Mouse (Mus musculus): ENCODE measurements at regions not wholly inside any gene's neighbourhood (a gene's known extent, or its start where the extent isn't known, plus 50 kb on each side); places are given as distances from the start of the nearest gene placed in this dataset.

- TF ChIP-seq CTCF (IDR thresholded peaks at IDR 0.05; ENCODE audit: low read depth) = no peak
- TF ChIP-seq EP300 (IDR thresholded peaks at IDR 0.05; ENCODE audit: low read depth) = no peak
- ATAC-seq (ENCODE audit: insufficient read depth) (no peak), DNase-seq (ENCODE audit: low read depth in 3 of 3, low spot score in 3 of 3) (no peak)
- Histone ChIP-seq H3K27me3 (ENCODE audit: control insufficient read depth, insufficient read depth, low read length) (no peaks in the 10 kb centered on the region), H3K4me3 (ENCODE audit: insufficient read depth in 1 of 2, low read depth in 2 of 2, low read length in 2 of 2) (no peak overlapping the region), H3K36me3 (replicated peaks; ENCODE audit: control insufficient read depth, insufficient read depth, low read depth) (no peaks in the 10 kb centered on the region), H3K27ac (no peak overlapping the region), H3K9me3 (ENCODE audit: control insufficient read depth, low read length) (no peaks in the 10 kb centered on the region), H3K9ac (replicated peaks) (no peak overlapping the region), H3K4me2 (ENCODE audit: low read depth) (no peak overlapping the region), H3K4me1 (replicated peaks; ENCODE audit: control insufficient read depth in 2 of 2, insufficient read depth in 2 of 2, low read length in 1 of 2) (no peaks in the 10 kb centered on the region)
- WGBS (ENCODE audit: insufficient replicate concordance) = 33% methylated on average over 1 of the region's 1 CpGs
Measured at GRCm38 (mm10) chr10:27985068-27985467, 89.6 kb upstream of the Ptprk start.

- Histone ChIP-seq H3K4me1 (replicated peaks; ENCODE audit: control insufficient read depth in 2 of 2, insufficient read depth in 2 of 2, low read length in 1 of 2) (no peaks in the 10 kb centered on the region), H3K4me2 (ENCODE audit: low read depth) (no peak overlapping the region), H3K9ac (replicated peaks) (no peak overlapping the region), H3K4me3 (ENCODE audit: insufficient read depth in 1 of 2, low read depth in 2 of 2, low read length in 2 of 2) (no peak overlapping the region), H3K9me3 (ENCODE audit: control insufficient read depth, low read length) (no peaks in the 10 kb centered on the region), H3K27ac (no peak overlapping the region), H3K27me3 (ENCODE audit: control insufficient read depth, insufficient read depth, low read length) (no peaks in the 10 kb centered on the region), H3K36me3 (replicated peaks; ENCODE audit: control insufficient read depth, insufficient read depth, low read depth) (no peaks in the 10 kb centered on the region)
- TF ChIP-seq CTCF (IDR thresholded peaks at IDR 0.05; ENCODE audit: low read depth) (no peak), EP300 (IDR thresholded peaks at IDR 0.05; ENCODE audit: low read depth) (no peak)
- DNase-seq (ENCODE audit: low read depth in 3 of 3, low spot score in 3 of 3) = no peak
- WGBS (ENCODE audit: insufficient replicate concordance) = 76% methylated on average over 5 of the region's 5 CpGs
- ATAC-seq (ENCODE audit: insufficient read depth) = no peak
Measured at GRCm38 (mm10) chr10:27987026-27987425, 87.6 kb upstream of the Ptprk start.

- H3K9ac ChIP-seq (replicated peaks) = no peak overlapping the region
- H3K4me1 ChIP-seq (replicated peaks; ENCODE audit: control insufficient read depth in 2 of 2, insufficient read depth in 2 of 2, low read length in 1 of 2) = no peaks in the 10 kb centered on the region
- DNase-seq (ENCODE audit: low read depth in 3 of 3, low spot score in 3 of 3) = no peak
- H3K9me3 ChIP-seq (ENCODE audit: control insufficient read depth, low read length) = no peaks in the 10 kb centered on the region
- no peak overlapping the region for H3K27ac ChIP-seq
- 59% methylated on average over 3 of the region's 3 CpGs for WGBS (ENCODE audit: insufficient replicate concordance)
- no peak overlapping the region for H3K4me2 ChIP-seq (ENCODE audit: low read depth)
- no peaks in the 10 kb centered on the region for H3K36me3 ChIP-seq (replicated peaks; ENCODE audit: control insufficient read depth, insufficient read depth, low read depth)
- ATAC-seq (ENCODE audit: insufficient read depth) = no peak
- H3K4me3 ChIP-seq (ENCODE audit: insufficient read depth in 1 of 2, low read depth in 2 of 2, low read length in 2 of 2) = no peak overlapping the region
- H3K27me3 ChIP-seq (ENCODE audit: control insufficient read depth, insufficient read depth, low read length) = no peaks in the 10 kb centered on the region
- TF ChIP-seq CTCF (IDR thresholded peaks at IDR 0.05; ENCODE audit: low read depth) (no peak), EP300 (IDR thresholded peaks at IDR 0.05; ENCODE audit: low read depth) (no peak)
Measured at GRCm38 (mm10) chr10:27988066-27988465, 86.6 kb upstream of the Ptprk start.

GRCm38 (mm10) chr10:27990359-27991056, 84.1 kb upstream of the Ptprk start:
- Histone ChIP-seq H3K4me1 (replicated peaks; ENCODE audit: control insufficient read depth in 2 of 2, insufficient read depth in 2 of 2, low read length in 1 of 2) (no peaks in the 10 kb centered on the region), H3K4me3 (ENCODE audit: insufficient read depth in 1 of 2, low read depth in 2 of 2, low read length in 2 of 2) (no peak overlapping the region), H3K36me3 (replicated peaks; ENCODE audit: control insufficient read depth, insufficient read depth, low read depth) (no peaks in the 10 kb centered on the region), H3K27ac (no peak overlapping the region), H3K4me2 (ENCODE audit: low read depth) (no peak overlapping the region), H3K9me3 (ENCODE audit: control insufficient read depth, low read length) (no peaks in the 10 kb centered on the region), H3K9ac (replicated peaks) (no peak overlapping the region), H3K27me3 (ENCODE audit: control insufficient read depth, insufficient read depth, low read length) (no peaks in the 10 kb centered on the region)
- TF ChIP-seq EP300 (IDR thresholded peaks at IDR 0.05; ENCODE audit: low read depth) = no peak
- no peak for TF ChIP-seq CTCF (IDR thresholded peaks at IDR 0.05; ENCODE audit: low read depth)
- WGBS (ENCODE audit: insufficient replicate concordance) = 61% methylated on average over 11 of the region's 11 CpGs
- ATAC-seq (ENCODE audit: insufficient read depth) (no peak), DNase-seq (ENCODE audit: low read depth in 3 of 3, low spot score in 3 of 3) (no peak)

- H3K4me1 ChIP-seq (replicated peaks; ENCODE audit: control insufficient read depth in 2 of 2, insufficient read depth in 2 of 2, low read length in 1 of 2) = no peaks in the 10 kb centered on the region
- H3K9me3 ChIP-seq (ENCODE audit: control insufficient read depth, low read length) = no peaks in the 10 kb centered on the region
- H3K27ac ChIP-seq = no peak overlapping the region
- no peaks in the 10 kb centered on the region for H3K27me3 ChIP-seq (ENCODE audit: control insufficient read depth, insufficient read depth, low read length)
- no peaks in the 10 kb centered on the region for H3K36me3 ChIP-seq (replicated peaks; ENCODE audit: control insufficient read depth, insufficient read depth, low read depth)
- DNase-seq (ENCODE audit: low read depth in 3 of 3, low spot score in 3 of 3) (no peak), ATAC-seq (ENCODE audit: insufficient read depth) (no peak)
- no peak overlapping the region for H3K4me3 ChIP-seq (ENCODE audit: insufficient read depth in 1 of 2, low read depth in 2 of 2, low read length in 2 of 2)
- WGBS (ENCODE audit: insufficient replicate concordance) = 40% methylated on average over 3 of the region's 3 CpGs
- H3K4me2 ChIP-seq (ENCODE audit: low read depth) = no peak overlapping the region
- H3K9ac ChIP-seq (replicated peaks) = no peak overlapping the region
- no peak for TF ChIP-seq EP300 (IDR thresholded peaks at IDR 0.05; ENCODE audit: low read depth)
- no peak for TF ChIP-seq CTCF (IDR thresholded peaks at IDR 0.05; ENCODE audit: low read depth)
Measured at GRCm38 (mm10) chr10:27991057-27991365, 83.6 kb upstream of the Ptprk start.
